Mouse (Mus musculus) frontal cortex, postnatal 36 days (tissue): ENCODE measurements at regions not wholly inside any gene's neighbourhood (a gene's known extent, or its start where the extent isn't known, plus 50 kb on each side); places are given as distances from the start of the nearest gene placed in this dataset.

ENCODE experiments used
- DNase-seq, 2 experiments: peaks; one replicate each; pipeline ENCODE4 v3.0.0; 2022; ENCODE audit warnings: low spot score in 2 of 2

DNA sequence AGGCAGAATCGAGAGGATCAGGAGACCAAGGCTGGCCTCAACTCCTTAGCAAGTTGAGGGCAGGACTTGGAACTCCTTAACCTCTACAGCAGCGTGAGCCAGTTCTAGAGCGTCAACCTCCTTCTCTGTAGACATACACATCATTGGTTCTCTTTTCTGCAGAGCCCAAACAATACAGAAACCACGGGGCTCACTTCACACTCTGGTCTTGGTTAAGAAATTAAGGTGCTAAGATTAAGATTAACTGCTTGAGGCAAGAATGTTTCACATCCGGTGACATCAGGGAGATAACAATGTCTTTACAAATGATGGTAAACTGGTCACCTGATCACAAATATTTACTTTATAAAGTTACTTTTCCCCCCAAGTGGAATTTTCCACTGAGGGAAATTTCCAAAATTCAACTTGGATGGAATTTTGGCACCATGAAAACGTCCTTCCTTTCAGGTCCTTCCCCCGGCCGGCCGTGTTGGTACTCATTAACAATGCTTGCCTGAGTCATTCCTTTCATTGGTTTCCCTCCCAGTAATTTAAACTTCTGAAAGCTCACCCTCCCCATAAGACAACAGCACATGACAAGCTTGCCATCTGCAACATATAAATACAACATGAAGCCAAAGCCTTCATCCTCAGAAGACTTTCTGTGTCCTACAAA, 77.3 kb upstream of the Kdm7a start:
- DNase-seq: no peak

DNA sequence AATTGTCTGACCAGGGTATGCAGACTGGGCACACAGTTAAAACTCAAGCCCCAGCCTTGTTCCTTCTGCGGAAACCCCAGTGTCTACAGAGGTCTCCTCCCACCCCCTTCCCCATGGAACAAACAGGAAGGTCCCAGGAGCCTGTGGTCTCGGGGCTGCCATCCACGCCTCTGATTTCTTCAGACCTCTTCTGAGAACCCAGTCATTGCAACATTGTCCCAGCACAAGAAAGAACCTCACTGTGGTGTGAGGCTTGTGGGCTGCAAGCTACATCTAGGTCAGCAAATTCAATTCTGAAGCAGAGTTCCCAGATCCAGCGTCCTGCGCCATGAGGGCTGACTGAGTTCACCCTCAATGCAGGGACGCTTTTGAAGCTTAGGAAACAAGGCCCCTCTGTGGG, 71.7 kb upstream of the Kdm7a start:
- DNase-seq: no peak

GRCm38 (mm10) chr6:39274774-39275502, 68.3 kb upstream of the Kdm7a start:
- no peak for DNase-seq

GRCm38 (mm10) chr6:39273427-39273826, 66.8 kb upstream of the Kdm7a start:
- no peak for DNase-seq

DNA sequence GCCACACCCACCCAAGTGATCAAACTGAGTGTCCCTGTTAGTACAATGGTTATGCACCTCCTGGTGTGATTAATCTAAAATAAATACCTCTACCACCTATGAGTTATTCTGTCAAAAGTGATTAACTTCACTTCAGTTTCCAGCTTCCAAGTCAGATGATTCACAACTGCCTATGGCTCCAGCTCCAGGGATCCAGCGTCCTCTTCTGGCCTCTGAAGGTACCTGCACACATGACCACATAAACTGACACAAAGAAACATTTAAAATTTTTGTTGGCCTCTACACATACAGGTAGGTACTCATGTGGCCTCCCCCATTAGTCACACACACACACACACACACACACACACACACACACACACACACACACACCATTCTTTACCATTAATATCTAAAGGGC, 63.9 kb upstream of the Kdm7a start:
- DNase-seq: no peak

DNA sequence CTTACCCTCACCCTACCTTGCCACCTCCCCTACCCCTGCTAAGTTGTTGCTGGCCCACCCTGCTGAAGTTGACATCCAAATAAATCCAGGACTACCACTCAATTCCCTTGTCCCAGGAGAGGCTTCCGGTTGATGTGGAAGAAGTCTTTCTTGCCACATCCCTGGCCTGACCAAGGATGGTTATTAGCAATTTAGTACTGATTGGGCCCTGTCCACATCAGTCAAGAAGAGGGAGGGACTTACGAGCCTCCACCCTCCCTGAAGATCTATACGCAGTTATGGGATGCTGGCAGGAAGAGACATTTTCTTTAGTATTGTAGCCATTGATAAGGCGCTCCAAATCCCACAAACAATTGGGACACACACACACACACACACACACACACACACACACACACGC, 63.1 kb upstream of the Kdm7a start:
- DNase-seq: no peak

GRCm38 (mm10) chr6:39268647-39269428, 62.2 kb upstream of the Kdm7a start:
- DNase-seq: no peak

- DNase-seq: no peak
Observed at GRCm38 (mm10) chr6:39264722-39265121, 58.1 kb upstream of the Kdm7a start.

DNA sequence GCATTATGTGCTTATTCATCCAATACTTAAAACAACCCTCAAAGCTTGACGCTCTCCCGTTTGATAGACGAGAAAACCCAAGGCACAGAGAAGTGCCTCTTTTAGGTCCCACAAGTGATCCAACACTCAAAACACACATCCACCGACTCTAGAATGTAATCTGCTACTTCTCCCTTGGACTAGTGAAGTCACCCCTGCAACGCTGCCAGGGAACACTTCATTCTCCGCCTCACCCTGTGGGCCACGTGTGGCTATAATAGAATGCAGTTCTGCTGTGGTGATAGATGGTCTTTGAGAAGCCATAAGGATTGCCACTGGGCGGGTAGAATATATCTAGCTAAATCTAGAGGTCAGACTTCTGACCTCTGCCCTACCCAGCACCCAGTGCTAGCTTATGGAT, 57.0 kb upstream of the Kdm7a start:
- no peak for DNase-seq

- DNase-seq: no peak
Observed at GRCm38 (mm10) chr6:39261951-39262350, 55.4 kb upstream of the Kdm7a start.

DNA sequence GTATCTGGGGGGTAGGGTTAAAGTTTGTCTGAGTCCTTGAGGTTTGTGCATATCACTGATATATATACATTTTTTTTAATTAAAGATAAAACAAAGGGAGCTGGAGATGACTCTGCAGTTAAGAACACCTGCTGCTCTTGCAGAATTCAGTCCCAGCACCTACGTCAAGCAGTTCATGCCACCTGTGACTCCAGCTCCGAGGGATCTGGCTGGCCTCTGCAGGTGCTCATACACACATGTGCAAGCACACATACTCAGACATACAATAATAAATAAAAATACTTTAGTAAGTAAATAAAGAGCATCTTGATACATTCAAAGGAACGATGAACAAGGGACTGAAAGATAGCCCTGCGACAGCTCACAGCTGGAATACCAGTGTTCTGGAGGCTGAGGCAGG, 53.9 kb upstream of the Kdm7a start:
- DNase-seq: no peak

DNA sequence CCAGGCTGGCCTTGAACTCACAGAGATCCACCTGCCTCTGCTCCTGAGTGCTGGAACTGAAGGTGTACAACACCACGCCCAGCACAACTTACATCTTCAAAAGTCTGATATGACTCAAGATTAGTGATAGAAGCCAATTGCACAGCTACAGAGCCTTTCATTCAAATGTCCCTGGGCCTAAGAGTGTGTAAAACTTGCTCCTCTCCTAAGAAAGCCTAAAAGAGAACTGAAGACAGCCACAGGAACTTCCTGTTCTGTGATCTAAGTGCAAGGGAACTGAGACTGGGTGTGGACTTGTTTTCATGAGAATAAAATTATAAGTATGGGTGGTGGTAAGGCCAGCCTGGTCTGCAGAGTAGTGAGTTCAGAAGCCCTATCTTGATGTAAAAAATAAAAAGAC, 52.5 kb upstream of the Kdm7a start:
- no peak for DNase-seq

- no peak for DNase-seq
Observed at GRCm38 (mm10) chr6:39258656-39259055, 52.1 kb upstream of the Kdm7a start.

- no peak for DNase-seq
Observed at GRCm38 (mm10) chr6:39257667-39258395, 51.2 kb upstream of the Kdm7a start.

- DNase-seq: peak; percentile 10 to 38
Observed at GRCm38 (mm10) chr6:39257111-39257571, 50.6 kb upstream of the Kdm7a start.

- DNase-seq: peak; percentile 39 to 45
Observed at GRCm38 (mm10) chr6:39256304-39257103, 49.9 kb upstream of the Kdm7a start.
